In genomic region chr2:124532906-124533305, GRCm38 (mm10) we compare ENCODE assay signal across 13 mouse cellular contexts.
"Had no signal": no experiment of that assay in that cellular context is flagged by ENCODE, and none has a peak within 500 bp of the region (broad histone marks: within the 10 kb centered on the region; RNA-seq: fewer than 3 reads in every experiment).

No protein-coding gene starts in this region.

- H3K27me3 ChIP-seq: limb, embryonic 13.5 days; midbrain, embryonic 12.5 days; neural tube, embryonic 13.5 days had no signal

- ATAC-seq: midbrain, embryonic 16.5 days had no signal

- H3K27ac ChIP-seq: limb, embryonic 13.5 days; liver, embryonic 14.5 days; midbrain, embryonic 12.5 days; neural tube, embryonic 13.5 days had no signal

- H3K4me3 ChIP-seq: limb, embryonic 13.5 days; midbrain, embryonic 12.5 days; neural tube, embryonic 13.5 days had no signal

- H3K4me2 ChIP-seq: limb, embryonic 13.5 days; midbrain, embryonic 12.5 days; neural tube, embryonic 13.5 days had no signal

- H3K9ac ChIP-seq: limb, embryonic 13.5 days; liver, embryonic 14.5 days; midbrain, embryonic 12.5 days; neural tube, embryonic 13.5 days had no signal

- H3K4me1 ChIP-seq: limb, embryonic 13.5 days had no signal

- H3K36me3 ChIP-seq: limb, embryonic 13.5 days; midbrain, embryonic 12.5 days; neural tube, embryonic 13.5 days had no signal

- DNase-seq: kidney, adult 8-10 months; kidney, postnatal 36 days; lung, adult 18-20 months; retina, postnatal 1 day; right cerebral cortex, postnatal 4 days; spleen, adult 18-20 months; thymus, adult 18-20 months; thymus, postnatal 14 days had no signal

- H3K9me3 ChIP-seq: limb, embryonic 13.5 days; midbrain, embryonic 12.5 days; neural tube, embryonic 13.5 days had no signal
